Mouse (Mus musculus): ENCODE results near the gene Ctxn1. TPM values are rescaled to one million over a fixed set of nuclear protein-coding genes. Genes with fewer than 3 reads are reported as not detected.
A peak's percentile ranks its signal among the peaks of the same experiment; 100 is the strongest.

Ctxn1 gene
- polyA plus RNA-seq, 1 experiment from 2014 or later, result 122 TPM

- DNase-seq (ENCODE audit: low spot score), result peak; percentile 85
- Histone ChIP-seq H3K27ac (replicated peaks) (peak within 1 kb of the TSS; percentile 96), H3K4me3 (peak within 1 kb of the TSS; percentile 78), H3K4me1 (peaks cover 51% of the 10 kb centered on the region), H3K9me3 (replicated peaks) (no peaks in the 10 kb centered on the region), H3K27me3 (ENCODE audit: low read depth, poor library complexity, severe bottlenecking) (peaks cover 66% of the 10 kb centered on the region), H3K36me3 (peaks cover 7% of the 10 kb centered on the region)
- 1% methylated on average over 44 of the region's 44 CpGs for WGBS
Observed at GRCm38 (mm10) chr8:4216791-4217621, 42.1 kb downstream of the Ctxn1 start, which contains the start of gene Prr36. Prr36 (minus strand) TSS chr8:4217459.

- no peak for DNase-seq (ENCODE audit: low spot score)
- H3K36me3 ChIP-seq, result peaks cover 7% of the 10 kb centered on the region
- peaks cover 51% of the 10 kb centered on the region for H3K4me1 ChIP-seq
- H3K27ac ChIP-seq (replicated peaks), result peak overlapping the region; percentile 96
- H3K9me3 ChIP-seq (replicated peaks), result no peaks in the 10 kb centered on the region
- H3K27me3 ChIP-seq (ENCODE audit: low read depth, poor library complexity, severe bottlenecking), result peaks cover 66% of the 10 kb centered on the region
- WGBS, result 7% methylated on average over 18 of the region's 18 CpGs
- H3K4me3 ChIP-seq, result peak overlapping the region; percentile 78
Observed at GRCm38 (mm10) chr8:4216296-4216695, 42.8 kb downstream of the Ctxn1 start.

DNA sequence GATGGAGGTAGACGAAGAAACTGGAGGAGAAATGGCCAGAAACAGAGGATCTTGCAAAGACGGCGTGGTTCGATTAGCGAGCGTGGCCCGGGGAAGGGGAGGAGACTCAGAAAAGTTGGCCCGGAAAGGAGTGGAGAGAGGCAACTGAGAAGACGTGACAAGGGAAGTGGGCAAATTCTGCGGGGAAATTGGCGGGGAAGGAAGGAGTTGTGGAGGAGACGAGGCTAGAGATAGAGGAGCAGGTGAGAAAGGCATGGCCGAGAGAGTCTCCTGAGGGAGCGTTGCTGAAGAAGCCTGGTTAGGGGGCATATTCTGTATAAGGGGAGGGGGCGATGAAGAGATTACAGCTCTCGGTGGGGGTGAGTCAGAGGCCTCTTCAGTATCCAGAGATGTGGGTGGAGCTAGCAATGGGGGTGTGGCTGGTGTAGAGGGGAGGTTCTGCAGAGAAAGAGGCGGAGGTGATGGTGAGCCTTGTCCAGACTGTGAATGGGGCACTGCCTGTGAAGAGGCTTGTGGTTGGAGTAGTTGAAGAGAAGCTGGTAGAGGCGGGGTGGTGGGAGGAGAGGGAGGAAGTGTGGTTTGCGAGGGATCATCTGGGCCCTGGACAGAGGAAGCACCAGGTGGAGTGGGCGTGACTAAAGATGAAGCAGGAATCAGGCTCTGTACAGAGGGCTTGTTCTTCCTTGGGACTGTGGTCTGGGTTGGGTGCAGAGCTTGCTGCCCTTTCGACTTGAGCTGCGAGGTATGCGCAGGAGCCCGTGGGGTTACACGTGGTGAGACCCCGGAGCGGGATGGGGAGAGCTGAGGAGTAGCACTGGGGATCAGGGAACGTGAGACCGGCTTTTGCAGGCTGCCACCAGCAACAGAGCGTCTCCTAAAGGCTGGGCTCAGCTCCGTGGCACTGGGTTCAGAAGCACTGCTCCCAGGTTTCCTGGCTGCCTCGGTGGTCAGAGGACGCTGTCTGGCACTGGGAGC lies 44.8 kb downstream of the Ctxn1 start:
- Histone ChIP-seq H3K27ac (replicated peaks) (peak overlapping the region; percentile 63), H3K4me1 (peaks cover 51% of the 10 kb centered on the region)

DNA sequence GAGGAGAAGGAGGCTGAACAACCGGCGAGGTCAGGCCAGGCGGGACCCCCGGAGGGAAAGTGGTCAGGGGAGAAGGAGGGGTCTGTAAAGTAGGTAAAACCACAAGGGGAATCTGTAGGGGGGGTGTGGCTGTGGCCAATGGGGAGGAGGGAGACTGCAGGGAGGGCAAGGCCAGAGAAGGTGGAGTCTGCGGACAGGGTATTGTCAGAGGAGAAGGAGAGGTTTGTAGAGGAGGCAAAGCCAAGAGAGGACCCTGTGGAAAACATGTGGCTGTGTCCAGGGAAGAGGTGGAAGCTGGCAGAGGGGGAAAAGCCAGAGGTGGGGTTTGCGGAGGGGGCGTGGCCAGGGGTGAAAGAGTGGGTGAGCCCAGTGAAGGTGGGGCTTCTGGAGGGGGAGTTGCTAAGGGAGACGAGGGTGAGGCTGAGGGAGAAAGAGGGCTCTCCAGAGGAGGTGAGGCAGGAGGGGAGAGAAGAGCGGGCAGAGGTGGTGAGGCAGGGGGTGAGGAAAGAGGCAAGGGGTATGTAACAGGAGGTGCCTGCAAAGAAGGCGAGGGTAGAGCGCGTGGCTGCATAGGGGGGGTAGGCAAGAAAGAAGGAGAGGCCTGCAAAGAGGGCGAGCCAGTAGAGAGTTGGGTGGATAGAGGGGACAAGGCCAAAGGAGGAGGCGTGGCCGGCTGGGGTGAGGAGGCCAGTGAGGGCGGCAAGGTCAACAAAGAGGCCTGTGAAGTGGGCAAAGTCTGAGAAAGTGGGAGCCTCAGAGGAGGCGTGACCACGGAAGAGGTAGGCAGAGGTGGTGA lies 45.7 kb downstream of the Ctxn1 start:
- peaks cover 59% of the 10 kb centered on the region for H3K27me3 ChIP-seq (ENCODE audit: low read depth, poor library complexity, severe bottlenecking)
- WGBS, result 2% methylated on average over 18 of the region's 18 CpGs
- H3K4me3 ChIP-seq, result peak overlapping the region; percentile 57
- H3K36me3 ChIP-seq, result peaks cover 35% of the 10 kb centered on the region
- peak overlapping the region; percentile 63 for H3K27ac ChIP-seq (replicated peaks)
- H3K9me3 ChIP-seq (replicated peaks), result 0 out of 2 replicates have a peak, but pooled peaks cover 7% of the 10 kb centered on the region
- H3K4me1 ChIP-seq, result peaks cover 51% of the 10 kb centered on the region
- DNase-seq (ENCODE audit: low spot score), result peak; percentile 59

More for the DNA sequence above, 44.8 kb downstream of the Ctxn1 start:
- 0 out of 2 replicates have a peak, but pooled peaks cover 6% of the 10 kb centered on the region for H3K9me3 ChIP-seq (replicated peaks)
- H3K27me3 ChIP-seq (ENCODE audit: low read depth, poor library complexity, severe bottlenecking), result peaks cover 59% of the 10 kb centered on the region
- peak overlapping the region; percentile 57 for H3K4me3 ChIP-seq
- peaks cover 27% of the 10 kb centered on the region for H3K36me3 ChIP-seq
- DNase-seq (ENCODE audit: low spot score), result peak; percentile 56
- WGBS, result 10% methylated on average over 33 of the region's 33 CpGs

- DNase-seq (ENCODE audit: low spot score), result peak; percentile 59
- WGBS, result 1% methylated on average over 24 of the region's 25 CpGs
- H3K4me3 ChIP-seq, result peak overlapping the region; percentile 57
- peak overlapping the region; percentile 63 for H3K27ac ChIP-seq (replicated peaks)
- H3K4me1 ChIP-seq, result peaks cover 51% of the 10 kb centered on the region
- H3K27me3 ChIP-seq (ENCODE audit: low read depth, poor library complexity, severe bottlenecking), result peaks cover 59% of the 10 kb centered on the region
- peaks cover 40% of the 10 kb centered on the region for H3K36me3 ChIP-seq
- 0 out of 2 replicates have a peak, but pooled peaks cover 7% of the 10 kb centered on the region for H3K9me3 ChIP-seq (replicated peaks)
Observed at GRCm38 (mm10) chr8:4212809-4213209, 46.3 kb downstream of the Ctxn1 start.

GRCm38 (mm10) chr8:4211097-4211496 lies 48.0 kb downstream of the Ctxn1 start:
- Histone ChIP-seq H3K27ac (replicated peaks) (no peak overlapping the region), H3K4me3 (no peak overlapping the region), H3K4me1 (peaks cover 44% of the 10 kb centered on the region), H3K27me3 (ENCODE audit: low read depth, poor library complexity, severe bottlenecking) (peaks cover 60% of the 10 kb centered on the region), H3K9me3 (replicated peaks) (0 out of 2 replicates have a peak, but pooled peaks cover 7% of the 10 kb centered on the region), H3K36me3 (peaks cover 44% of the 10 kb centered on the region)
- no peak for DNase-seq (ENCODE audit: low spot score)
- 80% methylated on average over 6 of the region's 6 CpGs for WGBS

Other genes starting within 250 kb of the Ctxn1 start
- gene Cd209f, start 153.4 kb downstream of the Ctxn1 start, polyA plus RNA-seq (2016; fragmentation: Nextera tagmentation; extraction: Ambion mirVana), result not detected in 2 replicates
- not detected in 2 replicates for gene Cd209g, start 125.2 kb downstream of the Ctxn1 start, polyA plus RNA-seq (2016; fragmentation: Nextera tagmentation; extraction: Ambion mirVana)
- 24.9 and 38.1 TPM in 2 replicates for gene Evi5l, start 92.7 kb downstream of the Ctxn1 start, polyA plus RNA-seq (2016; fragmentation: Nextera tagmentation; extraction: Ambion mirVana)
- gene Prr36, start 41.8 kb downstream of the Ctxn1 start, polyA plus RNA-seq (2016; fragmentation: Nextera tagmentation; extraction: Ambion mirVana), result 10.8 and 18.6 TPM in 2 replicates
- gene Lrrc8e, start 32.4 kb downstream of the Ctxn1 start, polyA plus RNA-seq (2016; fragmentation: Nextera tagmentation; extraction: Ambion mirVana), result 0.19 TPM in 2 replicates
- 31.5 and 39.0 TPM in 2 replicates for gene Map2k7, start 20.5 kb downstream of the Ctxn1 start, polyA plus RNA-seq (2016; fragmentation: Nextera tagmentation; extraction: Ambion mirVana)
- gene Gm49320, start 20.4 kb downstream of the Ctxn1 start, polyA plus RNA-seq (2016; fragmentation: Nextera tagmentation; extraction: Ambion mirVana), result 0.43 and 1.3 TPM in 2 replicates
- gene Tgfbr3l, start 11.1 kb downstream of the Ctxn1 start, polyA plus RNA-seq (2016; fragmentation: Nextera tagmentation; extraction: Ambion mirVana), result 2.6 and 3.6 TPM in 2 replicates
- 65.2 and 68.0 TPM in 2 replicates for gene Snapc2, start 6.2 kb downstream of the Ctxn1 start, polyA plus RNA-seq (2016; fragmentation: Nextera tagmentation; extraction: Ambion mirVana)
- 61.9 and 66.9 TPM in 2 replicates for gene Timm44, start 16.6 kb upstream of the Ctxn1 start, polyA plus RNA-seq (2016; fragmentation: Nextera tagmentation; extraction: Ambion mirVana)
- 23.2 and 24.5 TPM in 2 replicates for gene Ccl25, start 65.9 kb upstream of the Ctxn1 start, polyA plus RNA-seq (2016; fragmentation: Nextera tagmentation; extraction: Ambion mirVana)
- 339 and 364 TPM in 2 replicates for gene Elavl1, start 66.1 kb upstream of the Ctxn1 start, polyA plus RNA-seq (2016; fragmentation: Nextera tagmentation; extraction: Ambion mirVana)
- 11.8 and 18.1 TPM in 2 replicates for gene Cers4, start 233.8 kb upstream of the Ctxn1 start, polyA plus RNA-seq (2016; fragmentation: Nextera tagmentation; extraction: Ambion mirVana)